Mouse (Mus musculus) CD4-positive, CD25-positive, alpha-beta regulatory T cell, adult 4 months (primary cell): ENCODE data around the gene Mrps34. TPM values are rescaled to one million over a fixed set of nuclear protein-coding genes. Genes with fewer than 3 reads are reported as not detected.

Source experiments
- ATAC-seq: one replicate; pipeline ENCODE4 v1.8.0; 2017
- polyA plus RNA-seq, 2 experiments: library from polyadenylated mRNA; unstranded; fragments of 100-300 nt; shearing (Covaris generic); gene quantifications; one replicate each; pipeline ENCODE4 v1.2.1; 2017

Mrps34 gene
- polyA plus RNA-seq, 2 experiments from 2014 or later, result 74.5 to 78.5 TPM

DNA sequence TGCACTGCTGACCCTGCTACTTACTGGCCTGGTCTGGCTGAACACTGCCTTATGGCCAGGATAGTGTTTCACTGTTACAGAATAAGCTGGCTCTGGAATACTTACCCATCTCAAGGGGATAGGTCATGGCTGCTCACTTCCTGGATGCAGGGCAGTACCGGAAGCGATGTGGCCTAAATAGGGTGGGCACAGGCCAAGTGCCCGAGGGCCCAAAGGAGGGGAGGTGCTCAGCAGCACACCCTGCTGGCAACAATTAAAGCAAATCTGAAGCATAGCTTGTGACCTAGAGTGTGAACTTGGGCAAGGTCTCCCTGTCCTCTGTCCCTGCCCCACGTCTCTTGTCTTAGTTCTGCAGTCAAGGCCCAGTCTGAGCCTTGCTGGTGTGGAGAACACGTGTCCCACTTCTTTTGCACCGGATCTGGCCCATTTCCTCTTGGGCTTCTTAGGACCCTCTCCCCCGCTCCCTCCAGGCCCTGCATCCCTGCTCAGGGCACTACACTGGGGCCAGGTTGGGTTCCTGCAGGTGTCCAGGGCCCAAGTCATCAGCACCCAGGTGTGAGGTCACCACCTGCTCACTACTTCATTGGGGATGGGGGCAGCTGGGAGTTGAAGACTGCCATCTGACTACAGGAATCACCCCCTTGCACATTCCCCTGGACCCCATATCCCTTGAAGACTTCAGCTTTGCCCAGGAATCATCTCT is 13.0 kb upstream of the Mrps34 start:
- ATAC-seq, result no peak

DNA sequence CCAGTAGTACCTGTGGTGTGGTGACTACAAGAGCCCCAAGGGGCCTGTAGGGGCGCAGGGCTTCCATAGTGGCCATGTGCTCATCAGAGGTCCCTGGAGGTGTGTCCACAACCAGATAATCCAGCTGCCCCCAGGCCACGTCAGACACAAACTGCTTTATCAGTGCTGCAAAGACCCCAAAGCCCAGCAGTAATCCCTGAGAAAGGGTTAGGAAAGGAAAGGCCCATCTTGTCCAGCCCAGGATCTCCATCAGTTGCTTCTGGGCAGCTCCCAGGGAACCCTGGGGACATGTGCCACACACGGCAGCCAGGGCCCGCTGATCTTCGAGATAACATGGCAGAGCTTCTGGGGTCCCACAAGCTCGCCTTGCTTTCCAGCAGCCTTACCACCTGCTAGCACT is 10.5 kb upstream of the Mrps34 start:
- no peak for ATAC-seq

DNA sequence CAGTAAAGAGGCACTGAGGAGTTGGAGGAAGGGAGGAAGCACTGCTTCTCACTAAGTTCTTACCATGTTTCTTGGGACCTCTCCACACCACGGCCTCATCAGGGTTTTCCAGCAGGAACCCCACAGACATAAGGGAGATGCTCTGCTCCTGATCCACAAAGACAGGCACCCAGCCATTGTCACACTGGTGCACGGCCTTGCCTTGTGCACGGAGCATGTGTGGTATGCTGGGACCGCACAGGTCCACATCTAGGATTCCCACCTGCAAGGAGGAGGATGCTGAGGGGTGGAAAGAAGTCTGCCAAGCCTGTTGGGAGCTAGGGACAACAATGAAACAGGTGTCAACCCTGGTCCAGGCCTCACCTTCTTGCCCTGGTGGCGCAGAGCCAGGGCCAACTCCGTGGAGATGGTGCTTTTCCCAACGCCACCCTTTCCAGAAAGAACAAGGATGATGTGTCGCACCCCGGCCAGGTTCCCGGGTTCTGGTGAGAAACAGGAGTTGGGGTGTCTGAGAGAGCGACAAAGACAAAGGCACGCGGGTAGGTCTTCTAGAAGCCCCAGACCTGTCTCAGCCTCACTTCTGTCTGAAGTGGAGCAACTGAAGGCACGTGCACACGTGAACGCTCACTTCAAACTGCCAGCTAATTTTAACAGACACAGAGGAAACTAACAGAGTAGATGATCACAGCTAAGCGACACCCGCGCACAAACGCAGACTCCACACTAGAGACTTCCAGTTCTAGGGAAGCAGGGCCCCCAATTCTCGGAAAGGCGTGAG is 9.4 kb upstream of the Mrps34 start:
- no peak for ATAC-seq

DNA sequence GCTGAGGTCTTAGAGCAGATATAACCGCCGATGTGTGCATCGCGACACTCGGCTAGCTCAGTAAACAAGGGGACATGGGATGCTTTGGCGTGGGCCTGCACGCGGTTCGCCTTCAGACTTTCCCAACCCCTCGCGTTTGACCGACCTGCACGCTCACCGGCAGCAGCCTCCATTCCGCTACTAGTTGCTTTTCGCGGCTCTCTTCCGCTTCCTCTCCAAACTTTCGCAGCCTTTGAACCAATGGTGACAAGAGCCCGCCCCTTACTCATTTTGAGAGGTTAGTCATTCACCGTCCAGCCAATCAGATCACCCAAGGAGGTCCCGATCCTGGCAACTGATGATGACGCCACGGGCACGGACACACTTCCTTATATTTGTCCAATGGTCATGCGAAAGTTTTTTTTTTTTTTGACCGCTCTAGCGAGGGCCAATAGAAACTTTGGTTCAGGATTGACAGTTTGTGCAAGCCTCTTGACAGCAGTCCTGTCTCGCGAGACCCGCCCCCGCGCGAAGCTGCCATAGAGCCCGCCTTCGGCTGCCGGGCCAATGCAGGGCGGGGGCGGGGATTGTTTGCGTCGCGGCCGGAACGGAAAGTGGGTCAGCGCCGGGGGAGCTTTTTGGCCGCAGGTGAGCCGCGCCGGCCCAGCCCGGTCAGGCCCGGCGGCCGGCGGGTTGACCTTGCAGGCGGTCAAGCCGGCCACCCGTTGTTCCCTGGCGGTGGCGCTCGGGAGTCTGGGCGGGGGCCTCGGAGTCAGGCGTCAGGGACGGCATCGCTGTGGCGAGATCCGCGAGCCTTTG is 8.6 kb upstream of the Mrps34 start, which contains the start of the genes Nubp2 and Spsb3:
Gene Nubp2 (minus strand): TSS at position 216 of the 798 bp plus-strand sequence.
Gene Spsb3 (plus strand): TSS at position 510 of the 798 bp plus-strand sequence.
- peak; percentile 94 for ATAC-seq

DNA sequence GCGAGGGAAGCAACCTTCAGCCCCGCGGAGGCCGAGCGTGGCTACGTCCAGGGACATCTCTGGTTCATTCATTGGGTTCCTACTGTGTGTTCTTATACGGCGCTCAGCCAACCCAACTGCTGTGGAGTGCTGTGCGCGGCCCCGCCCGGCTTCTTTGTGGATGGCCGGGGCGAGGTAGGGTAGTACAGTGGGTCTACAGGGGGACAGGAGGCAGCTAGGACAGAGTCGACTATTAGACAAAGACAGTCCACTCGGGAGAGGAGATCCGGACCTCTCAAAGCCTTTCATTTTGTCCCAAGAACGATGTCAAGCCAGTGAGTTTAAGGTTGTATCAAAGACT is 8.0 kb upstream of the Mrps34 start:
- peak; percentile 7 for ATAC-seq

DNA sequence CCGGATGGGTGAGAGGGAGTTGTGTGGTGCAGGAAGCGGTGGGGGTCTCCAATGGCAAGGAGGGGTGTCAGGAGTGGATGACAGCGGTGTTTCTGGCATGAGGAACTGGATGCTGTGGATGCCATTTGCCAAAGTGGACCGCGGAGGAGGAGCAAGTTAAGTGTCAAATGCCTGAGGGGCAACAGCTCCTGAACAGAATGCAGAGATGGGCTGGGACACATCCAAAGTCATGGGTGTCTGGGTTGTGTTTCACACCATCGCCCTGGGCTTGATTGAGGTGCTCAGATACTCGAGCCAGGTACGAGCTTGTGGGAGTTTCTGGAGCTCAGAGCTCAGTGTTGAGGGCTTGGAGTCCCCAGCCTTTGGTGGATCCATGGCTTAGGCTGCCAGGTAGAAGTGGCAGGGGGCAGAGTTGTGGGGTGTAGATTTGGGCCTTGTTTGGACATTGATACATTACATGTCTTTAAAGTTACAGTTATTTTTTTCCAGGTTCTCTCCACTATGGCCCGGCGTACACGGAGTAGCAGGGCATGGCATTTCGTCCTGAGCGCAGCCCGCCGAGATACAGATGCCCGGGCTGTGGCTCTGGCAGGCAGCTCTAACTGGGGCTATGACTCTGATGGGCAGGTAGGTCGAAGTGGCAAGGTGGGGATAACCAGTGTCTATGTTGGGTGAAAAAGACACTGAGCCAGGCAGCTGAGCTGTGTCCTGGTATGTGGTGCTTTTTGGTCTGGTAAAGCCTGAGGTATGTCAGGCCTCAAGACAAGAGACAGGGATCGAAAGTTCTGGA is 7.4 kb upstream of the Mrps34 start:
- no peak for ATAC-seq

DNA sequence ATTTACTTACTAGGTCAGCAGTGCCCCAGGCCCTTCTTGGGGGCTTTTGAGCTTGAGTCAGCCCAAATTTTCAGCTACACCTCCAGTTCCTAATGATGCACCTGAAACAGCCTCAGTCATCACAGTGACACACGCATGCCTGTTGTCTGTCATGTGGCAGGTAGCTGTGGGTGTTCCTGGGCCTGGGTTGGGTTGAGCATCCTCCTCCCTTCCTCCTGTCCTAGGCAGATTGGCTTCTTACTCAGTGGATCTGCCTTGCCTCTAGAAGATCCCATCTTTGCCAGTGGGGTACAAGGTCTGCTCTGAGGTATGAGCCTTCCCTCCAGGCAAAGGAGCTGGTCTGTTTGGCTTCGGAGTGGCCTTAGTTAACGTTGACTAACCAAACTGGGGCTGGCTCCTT is 6.1 kb upstream of the Mrps34 start:
- ATAC-seq, result no peak

DNA sequence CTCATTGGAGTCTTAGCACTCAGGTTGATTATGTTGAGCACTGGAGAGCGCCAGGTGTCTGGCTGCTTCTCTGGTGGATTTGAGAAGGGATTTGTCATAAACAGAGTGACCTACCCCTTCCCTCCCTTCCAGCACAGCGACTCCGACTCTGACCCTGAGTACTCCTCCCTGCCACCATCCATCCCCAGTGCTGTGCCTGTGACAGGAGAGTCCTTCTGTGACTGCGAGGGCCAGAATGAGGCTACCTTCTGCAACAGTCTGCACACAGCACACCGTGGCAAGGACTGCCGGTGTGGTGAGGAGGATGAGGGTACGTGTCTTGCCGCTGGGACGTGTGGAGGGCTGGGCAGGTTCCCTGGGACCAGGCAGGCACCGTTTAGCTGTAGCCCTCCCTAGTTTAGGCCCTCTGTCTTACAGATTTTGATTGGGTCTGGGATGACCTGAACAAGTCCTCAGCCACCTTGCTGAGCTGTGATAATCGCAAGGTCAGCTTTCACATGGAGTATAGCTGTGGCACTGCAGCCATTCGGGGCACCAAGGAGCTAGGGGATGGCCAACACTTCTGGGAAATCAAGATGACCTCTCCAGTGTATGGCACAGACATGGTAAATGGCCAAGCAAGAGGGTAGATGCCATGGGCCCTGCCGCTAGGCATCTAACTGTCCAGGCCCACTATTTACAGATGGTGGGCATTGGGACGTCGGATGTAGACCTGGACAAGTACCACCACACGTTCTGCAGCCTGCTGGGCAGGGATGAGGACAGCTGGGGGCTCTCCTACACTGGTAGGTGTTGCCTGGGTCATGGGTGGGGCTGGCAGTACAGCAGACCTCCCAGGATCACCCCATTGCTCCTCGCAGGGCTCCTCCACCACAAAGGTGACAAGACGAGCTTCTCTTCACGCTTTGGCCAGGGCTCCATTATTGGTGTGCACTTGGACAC is 4.5 kb upstream of the Mrps34 start:
- no peak for ATAC-seq

DNA sequence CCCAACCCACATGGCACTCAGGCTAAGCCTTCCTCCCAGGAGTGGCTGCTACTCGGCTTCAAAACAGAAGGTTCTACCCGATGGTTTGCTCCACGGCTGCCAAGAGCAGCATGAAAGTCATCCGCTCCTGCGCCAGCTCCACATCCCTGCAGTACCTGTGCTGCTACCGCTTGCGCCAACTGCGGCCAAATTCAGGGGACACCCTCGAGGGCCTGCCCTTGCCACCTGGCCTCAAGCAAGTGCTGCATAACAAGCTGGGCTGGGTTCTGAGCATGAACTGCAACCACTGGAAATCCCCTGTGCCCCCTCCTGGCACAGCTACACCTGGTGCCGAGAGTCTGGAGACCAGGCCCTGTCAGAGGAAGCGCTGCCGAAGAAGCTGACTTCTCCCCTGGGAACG is 3.6 kb upstream of the Mrps34 start:
- ATAC-seq, result no peak

DNA sequence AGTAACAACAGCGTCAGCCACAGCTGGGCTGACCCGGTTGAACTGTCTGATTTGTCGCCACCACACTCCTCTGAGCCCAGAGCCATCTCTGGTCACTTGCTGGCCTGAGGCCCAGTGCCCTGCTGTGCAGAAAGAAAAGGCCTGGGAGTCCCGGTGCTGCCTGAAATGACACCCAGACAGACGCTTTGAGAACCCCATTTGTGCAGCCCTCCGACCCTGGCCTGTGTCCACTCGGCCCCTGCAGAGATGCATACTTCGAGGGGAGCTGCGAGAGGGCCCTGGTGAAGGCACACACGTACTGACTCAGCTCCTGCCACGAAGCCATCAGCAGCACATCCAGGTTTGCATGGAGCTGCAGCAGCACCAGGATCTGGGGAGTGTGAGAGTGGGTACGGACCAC is 2.1 kb upstream of the Mrps34 start:
- no peak for ATAC-seq

DNA sequence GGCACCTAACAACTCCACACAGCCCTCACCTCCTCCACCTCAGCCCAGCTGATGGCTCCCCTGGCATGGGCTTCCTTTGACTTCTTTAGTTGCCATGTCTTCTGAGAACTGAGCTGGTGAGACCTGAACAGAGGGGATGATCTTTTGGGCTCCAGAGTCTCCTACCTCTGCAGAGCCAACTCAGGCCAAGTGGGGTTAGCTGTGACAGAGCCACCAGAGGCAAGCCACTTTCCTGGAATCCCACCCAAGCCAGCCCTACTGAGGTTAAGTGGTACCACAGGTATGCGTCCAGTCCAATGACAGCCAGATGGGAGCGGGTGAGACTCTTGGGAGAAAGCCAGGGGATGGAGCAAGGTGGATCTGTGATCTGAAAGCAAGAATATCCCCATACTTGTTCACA is 1.6 kb upstream of the Mrps34 start:
- ATAC-seq, result no peak

DNA sequence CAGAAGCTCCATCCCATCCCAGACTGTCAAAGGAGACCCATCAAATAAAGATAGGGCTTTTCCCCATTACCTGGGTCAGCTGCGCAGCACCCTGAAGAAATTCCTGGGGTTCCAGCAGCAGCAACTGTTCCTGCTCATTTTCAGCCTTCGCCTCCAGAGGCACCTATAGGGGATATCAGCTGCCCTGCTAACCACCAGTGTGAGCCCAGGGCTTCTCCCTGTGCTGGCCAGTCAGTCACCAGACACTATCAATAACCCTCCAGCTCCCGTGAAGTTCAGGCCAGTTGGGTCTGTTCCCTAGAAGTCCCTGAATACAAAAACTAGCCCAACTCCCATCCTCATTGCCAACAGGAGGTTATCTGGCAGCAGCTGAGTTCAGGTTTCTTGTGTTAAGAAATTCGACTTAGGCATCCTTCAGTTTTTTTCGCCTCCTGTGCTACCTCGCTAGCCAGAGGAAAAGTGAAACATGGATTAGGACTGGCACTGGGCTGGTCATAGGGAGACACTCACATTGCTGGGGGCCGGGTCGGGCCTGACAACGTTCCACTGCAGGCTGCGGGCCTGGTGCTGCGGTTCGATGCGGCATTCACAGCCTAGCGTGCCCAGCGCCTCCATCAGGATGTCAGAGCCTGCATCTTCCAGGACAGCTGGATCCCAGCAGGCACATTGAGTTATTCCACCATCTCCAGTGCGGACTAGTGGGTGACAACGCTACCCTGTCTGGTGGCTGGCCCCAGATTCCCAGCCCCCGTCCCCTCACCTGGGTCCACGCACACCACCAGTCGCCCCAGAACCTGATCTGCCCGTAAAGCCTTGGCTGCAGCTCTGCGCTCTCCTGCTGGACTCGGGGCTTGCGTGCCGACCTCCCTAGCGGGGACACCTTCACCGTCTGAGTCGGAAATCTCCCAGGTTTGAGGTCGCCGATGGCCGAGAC is 588 bp upstream of the Mrps34 start:
- ATAC-seq, result peak; percentile 7

DNA sequence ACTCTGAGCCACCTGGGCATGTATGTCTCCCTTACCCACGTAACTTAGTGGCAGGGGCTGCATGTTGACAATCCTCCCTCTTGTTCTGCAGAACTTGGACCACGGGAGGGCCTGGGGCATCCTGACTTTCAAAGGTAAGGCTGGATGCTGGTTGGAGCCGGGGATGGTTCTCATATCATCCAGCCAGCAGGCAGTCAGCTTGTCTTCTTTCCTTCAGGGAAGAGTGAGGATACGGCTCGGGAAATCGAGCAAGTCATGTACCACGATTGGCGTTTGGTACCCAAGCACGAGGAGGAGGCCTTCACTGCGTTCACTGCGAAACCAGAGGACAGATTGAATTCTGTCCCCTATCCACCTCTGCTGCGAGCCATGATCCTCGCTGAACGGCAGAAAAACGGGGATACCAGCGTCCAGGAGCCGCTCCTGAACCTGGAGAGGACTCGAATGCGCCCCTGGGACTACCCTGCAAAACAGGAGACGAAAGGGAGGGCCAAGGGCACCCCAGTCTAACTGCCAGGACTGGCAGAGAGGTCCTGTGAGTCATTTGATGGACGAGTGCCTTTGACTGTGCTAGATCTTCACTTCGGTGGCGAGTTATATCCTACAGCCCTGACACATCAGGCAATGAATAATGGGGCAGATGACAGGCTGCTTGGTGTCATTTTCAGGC is 790 bp downstream of the Mrps34 start:
- peak; percentile 2 for ATAC-seq

DNA sequence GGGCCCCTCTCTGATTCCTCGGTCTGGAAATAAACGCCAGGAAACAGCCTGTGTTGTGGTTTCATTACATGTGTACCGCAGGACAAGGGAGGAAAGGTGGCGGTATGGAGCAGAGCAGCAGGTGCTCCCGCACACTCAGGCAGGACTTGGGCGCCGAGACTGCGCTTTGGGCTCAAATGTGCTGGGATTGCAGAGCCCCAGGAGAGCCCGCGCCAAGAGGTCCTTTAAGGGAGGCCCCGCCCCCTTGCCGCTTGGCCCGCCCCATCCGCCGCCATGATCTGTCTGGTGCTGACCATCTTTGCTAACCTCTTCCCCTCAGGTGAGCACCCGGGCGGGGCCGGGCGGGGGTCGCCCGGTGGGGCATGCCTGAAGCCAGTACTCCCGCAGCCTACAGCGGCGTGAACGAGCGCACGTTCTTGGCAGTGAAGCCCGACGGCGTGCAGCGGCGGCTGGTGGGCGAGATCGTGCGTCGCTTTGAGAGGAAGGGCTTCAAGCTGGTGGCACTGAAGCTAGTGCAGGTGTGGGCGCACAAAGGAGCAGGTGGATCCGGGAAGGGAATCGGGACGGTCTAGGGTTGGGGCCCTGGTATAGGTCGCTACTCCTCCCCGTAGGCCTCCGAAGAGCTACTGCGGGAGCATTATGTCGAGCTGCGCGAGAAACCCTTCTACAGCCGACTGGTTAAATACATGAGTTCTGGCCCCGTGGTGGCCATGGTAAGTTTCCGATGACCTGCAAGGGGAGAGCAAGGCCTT is 1.5 kb downstream of the Mrps34 start, which contains the start of gene Nme3:
Gene Nme3 (plus strand): TSS at position 260 of the 752 bp plus-strand sequence.
- ATAC-seq, result peak; percentile 51

DNA sequence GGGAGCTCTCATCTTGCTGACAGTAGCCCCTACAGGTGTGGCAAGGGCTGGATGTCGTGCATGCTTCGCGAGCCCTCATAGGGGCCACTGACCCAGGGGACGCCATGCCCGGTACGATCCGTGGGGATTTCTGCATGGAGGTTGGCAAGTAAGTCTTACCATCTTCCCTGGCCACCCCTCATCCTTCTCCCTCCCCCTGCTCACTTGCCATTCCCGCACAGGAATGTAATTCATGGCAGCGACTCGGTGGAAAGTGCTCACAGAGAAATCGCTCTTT is 2.0 kb downstream of the Mrps34 start:
- no peak for ATAC-seq

DNA sequence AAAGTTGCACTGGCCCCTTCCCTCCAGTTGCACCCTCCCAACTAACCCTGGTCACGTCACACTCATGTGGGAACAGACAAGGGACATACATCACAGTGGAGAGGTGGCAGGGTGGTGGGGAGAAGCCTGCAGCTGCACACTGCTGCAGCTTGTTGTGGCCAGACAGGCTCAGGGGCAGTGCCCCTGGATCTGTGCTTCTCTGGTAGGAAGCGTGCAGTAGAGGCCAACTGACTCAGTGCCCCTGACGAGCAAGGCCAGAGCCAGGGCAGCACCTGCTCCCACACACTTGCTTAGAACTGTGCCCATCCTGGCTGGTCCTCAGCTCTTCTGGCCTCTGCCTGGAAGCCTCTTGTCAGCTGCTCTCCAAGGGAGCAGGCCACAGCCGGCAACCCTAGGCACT is 2.7 kb downstream of the Mrps34 start:
- no peak for ATAC-seq

DNA sequence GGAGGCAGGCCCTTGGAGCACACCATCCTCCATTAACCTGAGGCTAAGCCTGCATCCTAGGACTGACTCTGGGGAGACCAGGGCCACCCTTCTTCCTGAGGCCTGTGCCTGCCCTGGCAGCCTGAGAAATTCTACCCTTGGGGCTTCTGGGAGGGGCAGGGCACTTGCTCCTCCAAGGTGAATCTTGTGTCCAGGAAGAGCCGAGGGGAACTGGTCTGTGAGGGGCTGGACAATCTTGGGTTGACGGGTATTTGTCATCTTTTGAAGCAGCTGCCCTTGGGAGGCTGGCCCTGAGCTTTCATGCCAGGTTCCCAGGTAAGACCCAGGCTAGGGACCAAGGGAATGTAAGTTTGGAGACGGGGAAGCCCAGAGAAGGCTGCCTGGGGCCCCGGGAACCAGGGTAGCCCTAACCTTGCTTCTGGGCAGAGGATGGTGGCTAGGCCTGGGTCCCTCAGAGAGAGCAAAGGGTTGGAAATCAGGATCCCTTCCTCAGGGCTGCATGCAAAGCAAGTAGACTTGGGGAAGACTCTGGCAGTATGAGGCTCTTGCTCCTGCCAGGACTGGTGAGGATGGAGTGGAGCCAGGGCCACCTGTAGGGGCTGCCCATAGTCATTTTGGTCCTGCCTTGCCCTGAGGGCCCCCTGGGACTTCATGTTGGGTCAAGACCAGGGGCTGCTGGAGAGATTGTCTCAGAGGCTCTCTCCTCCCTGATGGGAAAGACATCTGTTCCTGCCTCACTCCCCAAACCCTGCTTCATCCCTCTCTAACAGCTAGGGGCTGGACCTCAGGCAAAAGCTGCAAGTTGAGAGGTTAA is 3.3 kb downstream of the Mrps34 start:
- no peak for ATAC-seq

DNA sequence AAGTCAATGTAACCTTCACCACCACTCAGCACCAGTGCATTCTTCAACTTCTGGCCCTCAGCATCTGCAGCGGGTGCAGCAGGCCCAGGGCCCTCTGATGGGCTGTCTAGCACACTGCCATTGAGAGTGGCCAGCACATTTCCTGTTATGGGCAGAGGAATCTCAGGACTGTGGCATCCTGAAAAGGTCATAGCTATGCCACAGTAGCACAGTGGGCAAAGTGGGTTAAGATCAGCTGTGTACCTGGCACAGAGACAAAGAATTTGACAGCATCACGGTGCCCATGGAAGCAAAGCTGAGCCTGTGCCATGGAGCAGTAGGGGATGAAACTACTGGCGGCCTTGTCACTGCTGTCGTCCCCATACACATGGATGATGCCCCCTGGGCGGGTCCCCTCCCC is 4.2 kb downstream of the Mrps34 start:
- no peak for ATAC-seq
